Mouse (Mus musculus) neural tube, embryonic 14.5 days (tissue): ENCODE measurements at regions not wholly inside any gene's neighbourhood (a gene's known extent, or its start where the extent isn't known, plus 50 kb on each side); places are given as distances from the start of the nearest gene placed in this dataset.

Source experiments
- ATAC-seq: fragments of 200-750 bp; cut with Nextera tagmentation; 2 replicates; pipeline ENCODE4 v1.8.0; 2017; ENCODE audit warnings: low read depth, mild to moderate bottlenecking, moderate TSS enrichment, moderate library complexity
- H3K27ac ChIP-seq: fragments of 300-500 bp; sonication (generic); 2 replicates; pipeline ENCODE4 v1.5.1; 2014; ENCODE audit warnings: low read depth, mild to moderate bottlenecking, control low read depth, low read length, moderate library complexity, mixed read lengths
- H3K27me3 ChIP-seq: fragments of 300-500 bp; sonication (generic); 2 replicates; pipeline ENCODE4 v1.6.1; 2014; ENCODE audit warnings: low read length; ENCODE audit not compliant: control insufficient read depth, insufficient read depth
- H3K36me3 ChIP-seq: fragments of 300-500 bp; sonication (generic); 2 replicates; pipeline ENCODE4 v1.6.1; 2014; ENCODE audit warnings: low read length, mixed read lengths; ENCODE audit not compliant: control insufficient read depth, insufficient read depth
- H3K4me1 ChIP-seq: fragments of 300-500 bp; sonication (generic); 2 replicates; pipeline ENCODE4 v1.6.1; 2014; ENCODE audit warnings: low read length; ENCODE audit not compliant: control insufficient read depth, insufficient read depth
- H3K4me2 ChIP-seq: fragments of 300-500 bp; sonication (generic); 2 replicates; pipeline ENCODE4 v1.6.1; 2014; ENCODE audit warnings: mild to moderate bottlenecking, low read depth, low read length, control low read depth
- H3K4me3 ChIP-seq: fragments of 300-500 bp; sonication (generic); 2 replicates; pipeline ENCODE4 v1.5.1; 2014; ENCODE audit warnings: low read depth, low read length, control low read depth, mixed read lengths
- H3K9ac ChIP-seq: fragments of 300-500 bp; sonication (generic); replicated peaks from 2 replicates; pipeline ENCODE4 v1.6.1; 2014; ENCODE audit warnings: low read depth, mild to moderate bottlenecking, control low read depth, low read length, mixed read lengths
- H3K9me3 ChIP-seq: fragments of 300-500 bp; sonication (generic); 2 replicates; pipeline ENCODE4 v1.6.1; 2016; ENCODE audit warnings: low read length; ENCODE audit not compliant: control insufficient read depth
- WGBS: fragments of 180-500 bp; shearing (Covaris S2); extraction: QIAGEN DNeasy Blood & Tissue Kit; methylation state at CpG from one replicate; pipeline ENCODE4 v1.1.7; 2014; 5-methylcytosine and 5-hydroxymethylcytosine counted together

- H3K4me3 ChIP-seq = no peak overlapping the region
- H3K27ac ChIP-seq = no peak overlapping the region
- H3K9ac ChIP-seq = no peak overlapping the region
- H3K27me3 ChIP-seq = no peaks in the 10 kb centered on the region
- 65% methylated on average over 9 of the region's 9 CpGs for WGBS
- H3K4me1 ChIP-seq = peaks cover 10% of the 10 kb centered on the region
- no peak overlapping the region for H3K4me2 ChIP-seq
- ATAC-seq = no peak
- H3K9me3 ChIP-seq = no peaks in the 10 kb centered on the region
- H3K36me3 ChIP-seq = no peaks in the 10 kb centered on the region
These were observed 223.2 kb downstream of the Tle3 start for GRCm38 (mm10) chr9:61595170-61595967.

GRCm38 (mm10) chr9:61593991-61594390 lies 221.8 kb downstream of the Tle3 start:
- Histone ChIP-seq H3K27me3 (no peaks in the 10 kb centered on the region), H3K4me1 (peaks cover 10% of the 10 kb centered on the region), H3K4me3 (no peak overlapping the region), H3K27ac (no peak overlapping the region), H3K36me3 (no peaks in the 10 kb centered on the region), H3K9me3 (no peaks in the 10 kb centered on the region), H3K9ac (no peak overlapping the region), H3K4me2 (no peak overlapping the region)
- no peak for ATAC-seq
- 61% methylated on average over 6 of the region's 6 CpGs for WGBS

- no peaks in the 10 kb centered on the region for H3K9me3 ChIP-seq
- H3K9ac ChIP-seq = no peak overlapping the region
- H3K27ac ChIP-seq = no peak overlapping the region
- no peak overlapping the region for H3K4me2 ChIP-seq
- no peaks in the 10 kb centered on the region for H3K27me3 ChIP-seq
- peaks cover 7% of the 10 kb centered on the region for H3K4me1 ChIP-seq
- 90% methylated on average over 10 of the region's 10 CpGs for WGBS
- no peaks in the 10 kb centered on the region for H3K36me3 ChIP-seq
- H3K4me3 ChIP-seq = no peak overlapping the region
- no peak for ATAC-seq
These were observed 217.6 kb downstream of the Tle3 start for GRCm38 (mm10) chr9:61589727-61590299.

- Histone ChIP-seq H3K9me3 (no peaks in the 10 kb centered on the region), H3K27me3 (no peaks in the 10 kb centered on the region), H3K36me3 (no peaks in the 10 kb centered on the region), H3K9ac (no peak overlapping the region), H3K4me1 (peaks cover 11% of the 10 kb centered on the region; the same call in 1 of the 2 replicates), H3K4me3 (no peak overlapping the region), H3K27ac (peak overlapping the region; percentile 53; the same call in 1 of the 2 replicates), H3K4me2 (no peak overlapping the region)
- ATAC-seq = peak; percentile 79; the same call in 1 of the 2 replicates
- 44% methylated on average over 21 of the region's 21 CpGs for WGBS
These were observed 211.3 kb downstream of the Tle3 start for GRCm38 (mm10) chr9:61583281-61584072.

- Histone ChIP-seq H3K27me3 (no peaks in the 10 kb centered on the region), H3K9ac (no peak overlapping the region), H3K36me3 (no peaks in the 10 kb centered on the region), H3K27ac (no peak overlapping the region), H3K4me1 (peaks cover 11% of the 10 kb centered on the region; the same call in 1 of the 2 replicates), H3K9me3 (no peaks in the 10 kb centered on the region), H3K4me2 (no peak overlapping the region), H3K4me3 (no peak overlapping the region)
- no peak for ATAC-seq
- WGBS = 89% methylated on average over 6 of the region's 6 CpGs
These were observed 208.9 kb downstream of the Tle3 start for GRCm38 (mm10) chr9:61581046-61581445.

- H3K36me3 ChIP-seq = no peaks in the 10 kb centered on the region
- no peak overlapping the region for H3K4me2 ChIP-seq
- H3K27me3 ChIP-seq = no peaks in the 10 kb centered on the region
- no peak overlapping the region for H3K9ac ChIP-seq
- H3K4me3 ChIP-seq = no peak overlapping the region
- H3K27ac ChIP-seq = no peak overlapping the region
- H3K9me3 ChIP-seq = no peaks in the 10 kb centered on the region
- no peak for ATAC-seq
- peaks cover 14% of the 10 kb centered on the region for H3K4me1 ChIP-seq
- 77% methylated on average over 5 of the region's 5 CpGs for WGBS
These were observed 206.1 kb downstream of the Tle3 start for GRCm38 (mm10) chr9:61578255-61578654.

- 17% methylated on average over 21 of the region's 21 CpGs for WGBS
- Histone ChIP-seq H3K4me1 (peaks cover 13% of the 10 kb centered on the region), H3K9me3 (no peaks in the 10 kb centered on the region), H3K36me3 (no peaks in the 10 kb centered on the region), H3K9ac (no peak overlapping the region; the same call in 1 of the 2 replicates), H3K4me2 (no peak overlapping the region; the same call in 1 of the 2 replicates), H3K4me3 (no peak overlapping the region), H3K27ac (peak overlapping the region; percentile 75), H3K27me3 (no peaks in the 10 kb centered on the region)
- ATAC-seq = peak; percentile 77
These were observed 201.6 kb downstream of the Tle3 start for GRCm38 (mm10) chr9:61573634-61574359.

- Histone ChIP-seq H3K4me1 (peaks cover 17% of the 10 kb centered on the region), H3K9me3 (no peaks in the 10 kb centered on the region), H3K4me3 (no peak overlapping the region), H3K4me2 (no peak overlapping the region), H3K9ac (no peak overlapping the region), H3K27me3 (no peaks in the 10 kb centered on the region), H3K27ac (no peak overlapping the region), H3K36me3 (no peaks in the 10 kb centered on the region)
- ATAC-seq = peak; percentile 49; the same call in 1 of the 2 replicates
- 26% methylated on average over 8 of the region's 8 CpGs for WGBS
These were observed 190.9 kb downstream of the Tle3 start for GRCm38 (mm10) chr9:61563017-61563416.
